Mouse (Mus musculus) embryonic facial prominence, embryonic 12.5 days (tissue): Measurements from ENCODE around the gene Exph5. TPM values are rescaled to one million over a fixed set of nuclear protein-coding genes. Genes with fewer than 3 reads are reported as not detected.

Source experiments
- ATAC-seq: fragments of 200-750 bp; cut with Nextera tagmentation; 2 replicates; pipeline ENCODE4 v1.8.0; 2017; ENCODE audit not compliant: insufficient number of reproducible peaks, insufficient read depth, low FRiP score, low TSS enrichment
- H3K27ac ChIP-seq: fragments of 300-500 bp; sonication (generic); 2 replicates; pipeline ENCODE4 v1.5.1; 2016; ENCODE audit warnings: mild to moderate bottlenecking
- H3K27me3 ChIP-seq: fragments of 300-500 bp; sonication (generic); 2 replicates; pipeline ENCODE4 v1.6.1; 2016; ENCODE audit warnings: mild to moderate bottlenecking, moderate library complexity
- H3K36me3 ChIP-seq: fragments of 300-500 bp; sonication (generic); 2 replicates; pipeline ENCODE4 v1.6.1; 2016; ENCODE audit warnings: mild to moderate bottlenecking
- H3K4me1 ChIP-seq: fragments of 300-500 bp; sonication (generic); 2 replicates; pipeline ENCODE4 v1.6.1; 2016
- H3K4me2 ChIP-seq: fragments of 300-500 bp; sonication (generic); replicated peaks from 2 replicates; pipeline ENCODE4 v1.6.1; 2016; ENCODE audit warnings: mild to moderate bottlenecking, moderate library complexity
- H3K4me3 ChIP-seq: fragments of 300-500 bp; sonication (generic); 2 replicates; pipeline ENCODE4 v1.5.1; 2016; ENCODE audit warnings: mild to moderate bottlenecking
- H3K9ac ChIP-seq: fragments of 300-500 bp; sonication (generic); 2 replicates; pipeline ENCODE4 v1.6.1; 2016; ENCODE audit warnings: mild to moderate bottlenecking, moderate library complexity
- H3K9me3 ChIP-seq: fragments of 300-500 bp; sonication (generic); 2 replicates; pipeline ENCODE4 v1.6.1; 2016; ENCODE audit warnings: mild to moderate bottlenecking, moderate library complexity
- WGBS: fragments of 180-500 bp; shearing (Covaris S2); methylation state at CpG from one replicate; pipeline ENCODE4 v1.1.7; 2016; 5-methylcytosine and 5-hydroxymethylcytosine counted together
- polyA plus RNA-seq: library from polyadenylated mRNA; unstranded; fragments of >200 nt; fragmentation: Nextera tagmentation; extraction: Ambion mirVana; gene quantifications from 2 replicates; pipeline ENCODE4 v1.2.1, GENCODE M21; 2016

Gene Exph5
- polyA plus RNA-seq, 1 experiment from 2014 or later = 0.84 TPM

DNA sequence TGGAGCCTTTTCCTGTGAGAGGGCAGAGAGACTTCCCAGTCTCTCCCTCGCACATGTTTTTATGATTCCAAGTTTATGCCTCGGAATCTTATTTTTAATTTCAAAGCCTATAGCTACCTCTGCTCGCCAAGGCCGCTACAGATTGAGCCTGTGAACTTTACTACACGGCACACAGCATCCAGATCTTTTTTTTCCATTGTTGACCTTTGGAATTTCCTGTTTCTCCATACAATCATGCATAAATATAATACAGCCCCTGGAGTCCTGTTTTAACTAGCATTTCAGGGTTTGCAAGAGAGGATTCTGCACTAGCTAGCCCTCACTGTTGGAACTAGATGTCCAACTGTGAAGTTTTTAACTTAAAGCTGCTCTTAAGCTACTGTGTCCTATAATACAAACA lies 29.3 kb upstream of the Exph5 start:
- peaks cover 5% of the 10 kb centered on the region; the same call in 1 of the 2 replicates for H3K4me1 ChIP-seq
- H3K4me3 ChIP-seq = no peak overlapping the region
- ATAC-seq = no peak
- H3K9ac ChIP-seq = no peak overlapping the region
- 56% methylated on average over 5 of the region's 5 CpGs for WGBS
- H3K9me3 ChIP-seq = no peaks in the 10 kb centered on the region
- H3K4me2 ChIP-seq = no peak overlapping the region
- no peaks in the 10 kb centered on the region for H3K36me3 ChIP-seq
- no peaks in the 10 kb centered on the region for H3K27me3 ChIP-seq
- H3K27ac ChIP-seq = no peak overlapping the region

- Histone ChIP-seq H3K9me3 (no peaks in the 10 kb centered on the region), H3K4me3 (no peak overlapping the region), H3K4me2 (no peak overlapping the region), H3K9ac (no peak overlapping the region), H3K27me3 (no peaks in the 10 kb centered on the region), H3K27ac (no peak overlapping the region), H3K4me1 (peaks cover 5% of the 10 kb centered on the region; the same call in 1 of the 2 replicates), H3K36me3 (no peaks in the 10 kb centered on the region)
- no peak for ATAC-seq
- WGBS = 84% methylated on average over 4 of the region's 4 CpGs
Observed at GRCm38 (mm10) chr9:53272714-53273113, 28.8 kb upstream of the Exph5 start.

DNA sequence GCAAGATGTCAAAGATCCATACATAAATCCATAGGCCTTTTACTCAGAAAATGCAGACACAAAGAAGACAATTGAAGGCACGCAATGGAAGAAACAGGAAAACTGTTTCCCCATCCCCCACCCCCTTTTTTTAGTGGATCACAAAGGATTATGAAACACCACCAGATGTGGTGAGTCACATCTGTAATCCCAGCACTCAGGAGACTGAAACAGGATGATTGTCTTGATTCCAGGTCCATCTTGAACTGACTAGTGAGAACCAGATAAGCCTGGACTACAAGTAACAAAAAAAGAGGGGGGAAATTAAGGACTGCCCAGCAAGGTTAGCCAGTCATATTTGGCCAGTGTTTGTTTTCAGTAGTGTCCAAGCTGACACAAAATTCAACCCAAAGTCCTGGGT lies 25.1 kb upstream of the Exph5 start:
- H3K36me3 ChIP-seq = no peaks in the 10 kb centered on the region
- H3K27me3 ChIP-seq = no peaks in the 10 kb centered on the region
- no peak overlapping the region for H3K4me3 ChIP-seq
- ATAC-seq = no peak
- no peak overlapping the region for H3K4me2 ChIP-seq
- no peak overlapping the region for H3K9ac ChIP-seq
- 85% methylated on average over 1 of the region's 1 CpGs for WGBS
- H3K27ac ChIP-seq = no peak overlapping the region
- H3K9me3 ChIP-seq = no peaks in the 10 kb centered on the region
- H3K4me1 ChIP-seq = peaks cover 5% of the 10 kb centered on the region; the same call in 1 of the 2 replicates

DNA sequence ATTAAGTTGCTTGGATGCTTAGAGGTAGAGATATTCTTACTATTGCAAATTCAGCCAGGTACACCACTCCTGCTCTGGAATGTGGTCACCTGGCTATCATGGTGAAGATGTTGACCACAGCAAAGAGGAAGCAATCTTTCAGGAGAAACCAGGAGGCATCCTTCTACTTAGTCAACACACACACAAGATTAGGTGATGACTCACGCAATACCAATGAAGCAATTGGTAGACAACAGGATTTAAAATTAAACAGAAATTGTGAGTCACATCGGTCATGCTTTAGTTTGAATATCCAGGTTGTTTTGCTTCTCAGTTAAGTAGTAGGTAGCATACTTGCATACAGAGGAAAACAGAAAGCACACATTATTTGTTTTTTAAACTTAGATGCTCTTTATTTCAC lies 22.5 kb upstream of the Exph5 start:
- Histone ChIP-seq H3K4me3 (no peak overlapping the region), H3K36me3 (no peaks in the 10 kb centered on the region), H3K9ac (no peak overlapping the region), H3K4me1 (no peaks in the 10 kb centered on the region; the same call in 1 of the 2 replicates), H3K27me3 (no peaks in the 10 kb centered on the region), H3K27ac (no peak overlapping the region), H3K9me3 (no peaks in the 10 kb centered on the region), H3K4me2 (no peak overlapping the region)
- WGBS = 95% methylated on average over 2 of the region's 2 CpGs
- ATAC-seq = no peak

GRCm38 (mm10) chr9:53286793-53287192 lies 14.7 kb upstream of the Exph5 start:
- no peaks in the 10 kb centered on the region for H3K9me3 ChIP-seq
- ATAC-seq = no peak
- no peaks in the 10 kb centered on the region for H3K36me3 ChIP-seq
- H3K27ac ChIP-seq = no peak overlapping the region
- H3K4me2 ChIP-seq = no peak overlapping the region
- 77% methylated on average over 6 of the region's 6 CpGs for WGBS
- no peaks in the 10 kb centered on the region for H3K27me3 ChIP-seq
- H3K4me3 ChIP-seq = no peak overlapping the region
- no peak overlapping the region for H3K9ac ChIP-seq
- H3K4me1 ChIP-seq = no peaks in the 10 kb centered on the region

GRCm38 (mm10) chr9:53290006-53290405 lies 11.5 kb upstream of the Exph5 start:
- Histone ChIP-seq H3K27ac (no peak overlapping the region), H3K27me3 (no peaks in the 10 kb centered on the region), H3K4me2 (no peak overlapping the region), H3K4me1 (no peaks in the 10 kb centered on the region), H3K9me3 (no peaks in the 10 kb centered on the region), H3K36me3 (no peaks in the 10 kb centered on the region), H3K9ac (no peak overlapping the region), H3K4me3 (no peak overlapping the region)
- 79% methylated on average over 3 of the region's 3 CpGs for WGBS
- ATAC-seq = no peak

GRCm38 (mm10) chr9:53292833-53293232 lies 8.6 kb upstream of the Exph5 start:
- Histone ChIP-seq H3K27ac (no peak overlapping the region), H3K9me3 (no peaks in the 10 kb centered on the region), H3K4me2 (no peak overlapping the region), H3K36me3 (no peaks in the 10 kb centered on the region), H3K4me3 (no peak overlapping the region), H3K9ac (no peak overlapping the region), H3K27me3 (no peaks in the 10 kb centered on the region), H3K4me1 (no peaks in the 10 kb centered on the region)
- ATAC-seq = no peak

- no peak overlapping the region for H3K9ac ChIP-seq
Observed at GRCm38 (mm10) chr9:53301801-53302311, 386 bp downstream of the Exph5 start.

DNA sequence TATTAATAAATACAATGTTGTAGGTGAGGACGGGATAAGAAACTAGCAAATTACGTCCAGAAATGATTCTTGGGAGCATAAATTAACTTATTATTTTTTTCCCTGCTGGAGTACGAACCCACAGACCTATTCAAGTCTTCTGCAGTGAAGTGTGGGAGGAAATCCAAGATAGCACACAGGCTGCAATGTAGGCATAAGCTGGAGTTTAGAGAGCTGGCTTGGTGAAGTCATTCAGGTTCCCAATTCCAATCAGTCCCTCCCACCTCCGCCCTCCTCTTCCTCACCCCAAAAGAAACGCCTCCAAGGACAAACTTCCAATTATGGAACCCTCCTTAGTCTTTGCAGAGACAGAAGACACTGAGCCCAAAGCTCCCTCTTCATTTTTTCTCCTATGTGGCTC lies 945 bp downstream of the Exph5 start:
- no peak overlapping the region for H3K27ac ChIP-seq
- no peak for ATAC-seq
- H3K4me2 ChIP-seq = no peak overlapping the region
- peaks cover 15% of the 10 kb centered on the region for H3K27me3 ChIP-seq
- H3K4me3 ChIP-seq = no peak overlapping the region
- H3K4me1 ChIP-seq = 0 out of 2 replicates have a peak, but pooled peaks cover 4% of the 10 kb centered on the region
- no peak overlapping the region for H3K9ac ChIP-seq
- no peaks in the 10 kb centered on the region for H3K36me3 ChIP-seq
- no peaks in the 10 kb centered on the region for H3K9me3 ChIP-seq
- WGBS = 59% methylated on average over 5 of the region's 5 CpGs

More at GRCm38 (mm10) chr9:53301801-53302311, 386 bp downstream of the Exph5 start:
- Histone ChIP-seq H3K27ac (no peak overlapping the region; the same call in 1 of the 2 replicates), H3K4me2 (peak overlapping the region; percentile 66), H3K4me3 (peak overlapping the region; percentile 36), H3K36me3 (no peaks in the 10 kb centered on the region), H3K9me3 (no peaks in the 10 kb centered on the region), H3K27me3 (peaks cover 15% of the 10 kb centered on the region), H3K4me1 (0 out of 2 replicates have a peak, but pooled peaks cover 4% of the 10 kb centered on the region)
- 3% methylated on average over 19 of the region's 19 CpGs for WGBS
- no peak for ATAC-seq

DNA sequence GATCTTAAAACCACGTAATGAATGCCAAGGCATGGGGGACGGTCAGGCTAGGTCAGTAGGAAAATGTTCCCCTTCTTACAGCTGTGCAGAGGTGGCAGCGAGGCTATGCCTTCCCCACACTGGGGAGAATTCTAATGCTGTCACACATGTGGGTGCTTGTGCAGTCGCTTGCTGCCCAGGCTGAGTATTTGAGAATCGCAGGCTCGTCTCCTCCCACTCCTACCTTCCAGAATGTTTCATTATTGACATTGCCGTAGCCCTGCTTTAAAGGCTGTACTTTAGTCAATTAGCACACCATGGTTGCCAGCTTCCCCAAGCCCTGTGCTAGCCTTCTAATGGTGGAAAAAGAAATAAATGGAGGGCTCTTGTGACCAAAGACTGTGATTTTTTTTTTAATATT lies 6.4 kb downstream of the Exph5 start:
- Histone ChIP-seq H3K4me2 (no peak overlapping the region), H3K4me1 (no peaks in the 10 kb centered on the region), H3K36me3 (no peaks in the 10 kb centered on the region), H3K27ac (no peak overlapping the region), H3K27me3 (peaks cover 2% of the 10 kb centered on the region; the same call in 1 of the 2 replicates), H3K9ac (no peak overlapping the region), H3K4me3 (no peak overlapping the region), H3K9me3 (no peaks in the 10 kb centered on the region)
- WGBS = 73% methylated on average over 7 of the region's 7 CpGs
- no peak for ATAC-seq

DNA sequence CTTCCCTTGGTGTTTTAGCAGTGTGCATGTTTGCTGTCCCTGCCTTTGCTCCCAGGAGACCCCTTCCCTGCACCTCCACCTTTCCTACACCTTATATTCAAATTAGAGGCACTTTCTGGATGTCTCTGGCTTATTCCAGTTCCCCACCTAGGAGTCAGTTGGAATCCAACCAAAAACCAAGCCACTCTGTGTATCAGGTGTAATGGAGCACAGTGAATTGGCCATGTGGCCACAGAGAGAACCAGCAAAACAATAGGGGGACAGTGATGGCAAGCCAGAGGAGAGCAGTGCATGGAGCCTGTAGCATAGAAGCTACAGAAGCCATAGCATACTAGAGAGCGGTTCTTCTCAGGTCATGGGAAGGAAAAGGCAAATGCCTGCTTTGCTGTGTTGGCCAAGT lies 11.5 kb downstream of the Exph5 start:
- Histone ChIP-seq H3K9ac (no peak overlapping the region), H3K4me2 (no peak overlapping the region), H3K4me1 (no peaks in the 10 kb centered on the region), H3K27me3 (no peaks in the 10 kb centered on the region), H3K4me3 (no peak overlapping the region), H3K9me3 (no peaks in the 10 kb centered on the region), H3K27ac (no peak overlapping the region), H3K36me3 (no peaks in the 10 kb centered on the region)
- no peak for ATAC-seq
- 88% methylated on average over 1 of the region's 1 CpGs for whole genome bisulfite sequencing

- Histone ChIP-seq H3K36me3 (no peaks in the 10 kb centered on the region), H3K4me3 (no peak overlapping the region), H3K4me2 (no peak overlapping the region), H3K27ac (no peak overlapping the region), H3K9ac (no peak overlapping the region), H3K27me3 (no peaks in the 10 kb centered on the region), H3K9me3 (no peaks in the 10 kb centered on the region), H3K4me1 (no peaks in the 10 kb centered on the region)
- ATAC-seq = no peak
- 70% methylated on average over 10 of the region's 10 CpGs for WGBS
Observed at GRCm38 (mm10) chr9:53320894-53321650, 19.6 kb downstream of the Exph5 start.
